Mouse (Mus musculus): Measurements from ENCODE around the gene Rtn4r.
A peak's percentile ranks its signal among the peaks of the same experiment; 100 is the strongest.

The Rtn4r gene

GRCm38 (mm10) chr16:18156579-18157350 lies 29.3 kb downstream of the Rtn4r start:
- DNase-seq (ENCODE audit: low spot score): no peak

GRCm38 (mm10) chr16:18159255-18159654 lies 31.8 kb downstream of the Rtn4r start:
- DNase-seq (ENCODE audit: low spot score): no peak

GRCm38 (mm10) chr16:18159778-18160177 lies 32.3 kb downstream of the Rtn4r start:
- no peak for DNase-seq (ENCODE audit: low spot score)

GRCm38 (mm10) chr16:18160514-18160913 lies 33.1 kb downstream of the Rtn4r start:
- DNase-seq (ENCODE audit: low spot score): no peak

GRCm38 (mm10) chr16:18161190-18161589 lies 33.7 kb downstream of the Rtn4r start:
- no peak for DNase-seq (ENCODE audit: low spot score)

GRCm38 (mm10) chr16:18164642-18165238 lies 37.3 kb downstream of the Rtn4r start:
- DNase-seq (ENCODE audit: low spot score): no peak

GRCm38 (mm10) chr16:18166613-18167190 lies 39.3 kb downstream of the Rtn4r start:
- no peak for DNase-seq (ENCODE audit: low spot score)

- DNase-seq (ENCODE audit: low spot score): no peak
Observed at GRCm38 (mm10) chr16:18169156-18169555, 41.7 kb downstream of the Rtn4r start.

- no peak for DNase-seq (ENCODE audit: low spot score)
Observed at GRCm38 (mm10) chr16:18169776-18170175, 42.3 kb downstream of the Rtn4r start.

GRCm38 (mm10) chr16:18172266-18172855 lies 44.9 kb downstream of the Rtn4r start:
- DNase-seq (ENCODE audit: low spot score): peak; percentile 41

GRCm38 (mm10) chr16:18173231-18173630 lies 45.8 kb downstream of the Rtn4r start:
- DNase-seq (ENCODE audit: low spot score): no peak

GRCm38 (mm10) chr16:18173788-18174187 lies 46.3 kb downstream of the Rtn4r start:
- no peak for DNase-seq (ENCODE audit: low spot score)

- no peak for DNase-seq (ENCODE audit: low spot score)
Observed at GRCm38 (mm10) chr16:18175817-18176541, 48.5 kb downstream of the Rtn4r start.

- no peak for DNase-seq (ENCODE audit: low spot score)
Observed at GRCm38 (mm10) chr16:18176758-18177157, 49.3 kb downstream of the Rtn4r start.

- DNase-seq (ENCODE audit: low spot score): no peak
Observed at GRCm38 (mm10) chr16:18179591-18179990, 52.1 kb downstream of the Rtn4r start.

- DNase-seq (ENCODE audit: low spot score): no peak
Observed at GRCm38 (mm10) chr16:18181398-18181797, 54.0 kb downstream of the Rtn4r start.

GRCm38 (mm10) chr16:18182766-18183165 lies 55.3 kb downstream of the Rtn4r start:
- no peak for DNase-seq (ENCODE audit: low spot score)

GRCm38 (mm10) chr16:18185715-18186449 lies 58.4 kb downstream of the Rtn4r start:
- no peak for DNase-seq (ENCODE audit: low spot score)

GRCm38 (mm10) chr16:18186798-18187197 lies 59.4 kb downstream of the Rtn4r start:
- no peak for DNase-seq (ENCODE audit: low spot score)

GRCm38 (mm10) chr16:18187221-18187620 lies 59.8 kb downstream of the Rtn4r start:
- no peak for DNase-seq (ENCODE audit: low spot score)

- DNase-seq (ENCODE audit: low spot score): no peak
Observed at GRCm38 (mm10) chr16:18191006-18191405, 63.6 kb downstream of the Rtn4r start.
